Mouse (Mus musculus) left cerebral cortex, adult 6 months (tissue): ENCODE data around the gene Gm17490. TPM values are rescaled to one million over a fixed set of nuclear protein-coding genes. Genes with fewer than 3 reads are reported as not detected.

Experiments
- long read RNA-seq, 2 experiments: library from polyadenylated mRNA; unstranded; transcript quantifications; one replicate each; pipeline ENCODE4 v2.0.0; 2019 to 2020
- polyA plus RNA-seq: library from polyadenylated mRNA; unstranded; fragments of <200 nt; fragmentation: Nextera tagmentation; gene quantifications from 2 replicates; pipeline ENCODE4 v1.2.3, GENCODE M21; 2021

The Gm17490 gene
- not detected in 2 replicates for polyA plus RNA-seq
- long read RNA-seq, experiment 1 = 0 reads
- long read RNA-seq, experiment 2 = 0 reads

GRCm38 (mm10) chr2:11625890-11626289, at the start of gene Gm17490:
Gene Gm17490 (minus strand): TSS chr2:11626264.

DNA sequence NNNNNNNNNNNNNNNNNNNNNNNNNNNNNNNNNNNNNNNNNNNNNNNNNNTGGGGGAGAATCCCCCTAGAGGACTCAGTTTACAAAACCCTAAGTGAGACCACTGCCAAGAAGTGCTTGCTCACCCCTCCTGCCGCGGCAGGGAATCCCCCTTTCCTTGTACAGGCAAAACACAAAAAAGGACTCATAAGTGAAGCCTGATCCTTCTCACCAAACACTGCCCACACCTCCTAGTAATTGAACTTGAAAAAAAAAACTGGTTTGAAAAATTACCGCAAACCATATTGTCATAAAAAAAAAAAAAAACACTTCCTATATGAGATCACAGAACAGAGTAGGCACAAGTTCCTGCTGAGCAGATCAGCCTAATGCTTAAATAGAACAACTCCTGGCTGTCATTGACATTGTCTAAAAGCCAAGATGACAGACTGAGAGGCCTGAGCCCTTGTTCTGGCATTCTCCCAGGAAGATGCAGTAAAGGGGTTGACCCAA, 16.4 kb upstream of the Gm17490 start, which contains the start of gene Il2ra:
Il2ra (plus strand) TSS at position 357 of the 491 bp plus-strand sequence.

GRCm38 (mm10) chr2:11604053-11604452, 22.0 kb downstream of the Gm17490 start, which contains the start of gene Rbm17:
Gene Rbm17 (minus strand): TSS chr2:11604153.

Other genes with a start within 250 kb of the Gm17490 start
- gene Pfkfb3, start 72.2 kb downstream of the Gm17490 start, polyA plus RNA-seq = 3.8 and 5.9 TPM in 2 replicates
- gene Rbm17, start 22.1 kb downstream of the Gm17490 start, polyA plus RNA-seq = 47.5 and 56.9 TPM in 2 replicates
- gene Il2ra, start 16.5 kb upstream of the Gm17490 start, polyA plus RNA-seq = not detected in 2 replicates
- gene Il15ra, start 79.0 kb upstream of the Gm17490 start, polyA plus RNA-seq = 3.7 and 4.5 TPM in 2 replicates
- 39.6 and 51.9 TPM in 2 replicates for gene Fbh1, start 151.3 kb upstream of the Gm17490 start, polyA plus RNA-seq
- gene Ankrd16, start 151.6 kb upstream of the Gm17490 start, polyA plus RNA-seq = 7.8 and 9.5 TPM in 2 replicates